Mouse (Mus musculus): ENCODE measurements at regions not wholly inside any gene's neighbourhood (a gene's known extent, or its start where the extent isn't known, plus 50 kb on each side); places are given as distances from the start of the nearest gene placed in this dataset.

- dilution Hi-C loops (cut with MboI; ENCODE audit: extremely low pct_ligation_motif_present, extremely low pct_unique_long_range_greater_than_20kb, low sequenced_read_pairs), result no loop called here
- DNase-seq (ENCODE audit: extremely low read depth), result no peak
- Histone ChIP-seq H3K36me3 (replicated peaks in 1 of 2; ENCODE audit: control insufficient read depth in 1 of 2, insufficient read depth in 1 of 2, low read length in 1 of 2) (no peaks in the 10 kb centered on the region), H3K27me3 (replicated peaks) (peaks cover 2% of the 10 kb centered on the region), H3K79me2 (replicated peaks; ENCODE audit: control insufficient read depth, extremely low read depth, insufficient read depth, poor library complexity, severe bottlenecking) (no peaks in the 10 kb centered on the region), H3K4me3 (replicated peaks in 1 of 3; ENCODE audit: low read depth in 2 of 3, low read length in 2 of 3, poor library complexity in 1 of 3) (no peak overlapping the region), H3K9me3 (replicated peaks; ENCODE audit: low read length) (no peaks in the 10 kb centered on the region), H3K4me2 (ENCODE audit: insufficient read depth, low read depth, poor library complexity, severe bottlenecking) (no peak overlapping the region), H3K27ac (ENCODE audit: insufficient read depth, low read depth) (no peak overlapping the region), H3K9ac (ENCODE audit: insufficient read depth, low read depth) (no peak overlapping the region), H3K4me1 (ENCODE audit: control insufficient read depth in 1 of 2, insufficient read depth in 2 of 2) (no peaks in the 10 kb centered on the region; a peak in 1 of 4 replicates)
- in situ Hi-C loops (cut with MboI; ENCODE audit: low pct_ligation_motif_present, low pct_unique_long_range_greater_than_20kb, low sequenced_read_pairs), result loop anchor here (10.0 kb wide), 1 partner anchor 98 kb away; no protein-coding TSS in a partner anchor
- TF ChIP-seq ZMIZ1 (IDR thresholded peaks at IDR 0.05; ENCODE audit: low read depth, low read length) (no peak), MYC (IDR thresholded peaks at IDR 0.05; ENCODE audit: low read depth, low read length) (no peak)
Observed at GRCm38 (mm10) chr8:4417141-4417540, 75.7 kb upstream of the Cers4 start.

GRCm38 (mm10) chr8:4433161-4433560 lies 59.7 kb upstream of the Cers4 start:
- no peak overlapping the region for H3K9ac ChIP-seq (ENCODE audit: insufficient read depth, low read depth)
- H3K4me2 ChIP-seq (ENCODE audit: insufficient read depth, low read depth, poor library complexity, severe bottlenecking), result no peak overlapping the region
- no peak for DNase-seq (ENCODE audit: extremely low read depth)
- H3K4me3 ChIP-seq (replicated peaks in 1 of 3; ENCODE audit: low read depth in 2 of 3, low read length in 2 of 3, poor library complexity in 1 of 3), result no peak overlapping the region
- H3K36me3 ChIP-seq (replicated peaks in 1 of 2; ENCODE audit: control insufficient read depth in 1 of 2, insufficient read depth in 1 of 2, low read length in 1 of 2), result no peaks in the 10 kb centered on the region
- H3K27me3 ChIP-seq (replicated peaks), result no peaks in the 10 kb centered on the region
- no peak for TF ChIP-seq JUND (conservative IDR thresholded peaks at IDR 0.05; ENCODE audit: low read depth, low read length)
- no peak for TF ChIP-seq CTCF (conservative IDR thresholded peaks at IDR 0.05 in 1 of 2, IDR thresholded peaks at IDR 0.05 in 1 of 2; ENCODE audit: low read depth in 2 of 2, low read length in 2 of 2)
- no peak for TF ChIP-seq JUN (IDR thresholded peaks at IDR 0.05; ENCODE audit: insufficient read depth, low read depth, low read length)
- no peak for TF ChIP-seq NRF1 (IDR thresholded peaks at IDR 0.05; ENCODE audit: low read depth, low read length)
- TF ChIP-seq UBTF (IDR thresholded peaks at IDR 0.05; ENCODE audit: low read depth, low read length), result no peak
- no peak for TF ChIP-seq MAFK (IDR thresholded peaks at IDR 0.05; ENCODE audit: insufficient replicate concordance, low read length)
- no peak for TF ChIP-seq HCFC1 (IDR thresholded peaks at IDR 0.05; ENCODE audit: low read depth, low read length)
- no peak for TF ChIP-seq ELF1 (IDR thresholded peaks at IDR 0.05; ENCODE audit: low read depth, low read length)
- TF ChIP-seq RAD21 (IDR thresholded peaks at IDR 0.05; ENCODE audit: low read depth, low read length), result no peak
- no peak for TF ChIP-seq MXI1 (IDR thresholded peaks at IDR 0.05; ENCODE audit: low read depth, low read length)
- no peak for TF ChIP-seq POLR2A (IDR thresholded peaks at IDR 0.05; ENCODE audit: low read depth, low read length)
- TF ChIP-seq EP300 (IDR thresholded peaks at IDR 0.05; ENCODE audit: low read length), result no peak
- TF ChIP-seq E2F4 (IDR thresholded peaks at IDR 0.05; ENCODE audit: insufficient replicate concordance, low read depth, low read length), result no peak
- no peak for TF ChIP-seq ZMIZ1 (IDR thresholded peaks at IDR 0.05; ENCODE audit: low read depth, low read length)
- no peak for TF ChIP-seq RCOR1 (conservative IDR thresholded peaks at IDR 0.05; ENCODE audit: low read depth, low read length)
- H3K4me1 ChIP-seq (ENCODE audit: control insufficient read depth in 1 of 2, insufficient read depth in 2 of 2), result 0 out of 4 replicates have a peak, but pooled peaks cover 0 to 4% of the 10 kb centered on the region in 2 experiments
- no peaks in the 10 kb centered on the region for H3K79me2 ChIP-seq (replicated peaks; ENCODE audit: control insufficient read depth, extremely low read depth, insufficient read depth, poor library complexity, severe bottlenecking)
- dilution Hi-C loops (cut with MboI; ENCODE audit: extremely low pct_ligation_motif_present, extremely low pct_unique_long_range_greater_than_20kb, low sequenced_read_pairs) (no loop called here), in situ Hi-C loops (cut with MboI; ENCODE audit: low pct_ligation_motif_present, low pct_unique_long_range_greater_than_20kb, low sequenced_read_pairs) (no loop called here)
- H3K27ac ChIP-seq (ENCODE audit: insufficient read depth, low read depth), result no peak overlapping the region
- H3K9me3 ChIP-seq (replicated peaks; ENCODE audit: low read length), result no peaks in the 10 kb centered on the region
